Mouse (Mus musculus) liver, adult 2 months (tissue): Measurements from ENCODE around the gene Pttg1ip.

Experiments
- CTCF ChIP-seq: fragments of 200-500 bp; IDR thresholded peaks from 2 replicates; pipeline ENCODE4 v1.5.1; 2011; ENCODE audit warnings: low read depth, low read length, control low read depth
- POLR2A ChIP-seq: fragments of 200-500 bp; IDR thresholded peaks from 2 replicates; pipeline ENCODE4 v1.6.1; 2011; ENCODE audit warnings: low read length, control low read depth; ENCODE audit not compliant: insufficient read depth; ENCODE audit errors: extremely low read depth

DNA sequence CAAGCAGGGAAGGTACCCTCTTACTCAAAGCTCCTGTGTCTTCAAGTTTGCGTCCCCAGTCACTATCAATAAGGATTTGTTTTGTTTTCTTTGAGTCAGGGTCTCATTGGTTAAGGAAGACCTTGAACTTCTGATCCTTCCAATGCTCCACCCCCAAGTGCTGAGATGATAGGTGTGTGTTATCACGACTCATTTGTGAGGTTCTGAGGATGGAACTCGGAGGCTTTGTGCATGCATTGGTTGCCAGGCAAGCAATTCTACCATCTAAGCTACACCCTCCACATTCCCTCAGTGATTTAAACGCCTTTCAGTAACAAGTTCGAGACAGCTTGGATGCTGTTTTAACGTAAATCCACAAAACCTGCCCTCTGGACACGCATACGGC lies 505 bp upstream of the Pttg1ip start:
- TF ChIP-seq CTCF (no peak), POLR2A (no peak)
